In genomic region chr8:123806374-123806935, GRCm38 (mm10) we compare ENCODE assay signal across 8 mouse cellular contexts. TPM values are rescaled to one million over a fixed set of nuclear protein-coding genes. Genes with fewer than 3 reads are reported as not detected.
DNase-seq lines count a peak whose midpoint lies in the region; ATAC-seq lines count a peak whose summit lies in the region.

No protein-coding gene starts in this region.

- WGBS in kidney, embryonic 14.5 days = 3% methylated on average over 12 of the region's 12 CpGs
- WGBS in hindbrain, embryonic 13.5 days = under 1% methylated on average over 12 of the region's 12 CpGs
- WGBS in midbrain, embryonic 13.5 days = under 1% methylated on average over 12 of the region's 12 CpGs

- H3K27ac ChIP-seq in kidney, embryonic 14.5 days (ENCODE audit: low read depth, low read length) = no peak overlapping the region
- H3K27ac ChIP-seq in brown adipose tissue, adult 24 weeks (replicated peaks; ENCODE audit: low read depth, low read length) = 0 out of 2 replicates have a peak overlapping the region, but pooled peaks have one; percentile 35
- H3K27ac ChIP-seq in hindbrain, embryonic 13.5 days = peak overlapping the region; percentile 86
- peak overlapping the region; percentile 79 for H3K27ac ChIP-seq in midbrain, embryonic 13.5 days

- H3K27me3 ChIP-seq in kidney, embryonic 14.5 days (ENCODE audit: control insufficient read depth, insufficient read depth, low read length) = no peaks in the 10 kb centered on the region
- H3K27me3 ChIP-seq in hindbrain, embryonic 13.5 days = no peaks in the 10 kb centered on the region
- H3K27me3 ChIP-seq in midbrain, embryonic 13.5 days = no peaks in the 10 kb centered on the region

- H3K9me3 ChIP-seq in kidney, embryonic 14.5 days (ENCODE audit: control insufficient read depth, low read length) = no peaks in the 10 kb centered on the region
- H3K9me3 ChIP-seq in hindbrain, embryonic 13.5 days = no peaks in the 10 kb centered on the region
- no peaks in the 10 kb centered on the region for H3K9me3 ChIP-seq in midbrain, embryonic 13.5 days

- peaks cover 17% of the 10 kb centered on the region for H3K4me1 ChIP-seq in kidney, embryonic 14.5 days (ENCODE audit: control insufficient read depth, insufficient read depth, low read length)
- peaks cover 6% of the 10 kb centered on the region for H3K4me1 ChIP-seq in brown adipose tissue, adult 24 weeks (ENCODE audit: control insufficient read depth, insufficient read depth, insufficient read length, low read length)
- peaks cover 41% of the 10 kb centered on the region for H3K4me1 ChIP-seq in hindbrain, embryonic 13.5 days (replicated peaks)
- peaks cover 34% of the 10 kb centered on the region for H3K4me1 ChIP-seq in midbrain, embryonic 13.5 days (replicated peaks)

- H3K4me2 ChIP-seq in kidney, embryonic 14.5 days (replicated peaks; ENCODE audit: low read depth, low read length) = peak overlapping the region; percentile 71
- peak overlapping the region; percentile 86 for H3K4me2 ChIP-seq in hindbrain, embryonic 13.5 days
- H3K4me2 ChIP-seq in midbrain, embryonic 13.5 days (replicated peaks) = peak overlapping the region; percentile 83

- H3K9ac ChIP-seq in kidney, embryonic 14.5 days (ENCODE audit: low read depth, low read length) = peak overlapping the region; percentile 71
- H3K9ac ChIP-seq in hindbrain, embryonic 13.5 days = peak overlapping the region; percentile 89
- H3K9ac ChIP-seq in midbrain, embryonic 13.5 days (replicated peaks) = peak overlapping the region; percentile 80

- no peak for ATAC-seq in kidney, embryonic 14.5 days (ENCODE audit: low FRiP score, low TSS enrichment)
- no peak for ATAC-seq in hindbrain, embryonic 13.5 days (ENCODE audit: low FRiP score)
- ATAC-seq in midbrain, embryonic 13.5 days = peak; percentile 46; the same call in 1 of the 2 replicates

- no peaks in the 10 kb centered on the region for H3K36me3 ChIP-seq in kidney, embryonic 14.5 days (ENCODE audit: control insufficient read depth, insufficient read depth, low read length)
- H3K36me3 ChIP-seq in hindbrain, embryonic 13.5 days = no peaks in the 10 kb centered on the region; the same call in 1 of the 2 replicates
- no peaks in the 10 kb centered on the region for H3K36me3 ChIP-seq in midbrain, embryonic 13.5 days

- no peak for DNase-seq in kidney, adult 8-10 months
- no peak for DNase-seq in frontal cortex, adult 2 months (ENCODE audit: extremely low spot score in 1 of 2, low spot score in 1 of 2)
- DNase-seq in layer of hippocampus, postnatal 36 days = no peak
- no peak for DNase-seq in adrenal gland, adult 2 months

- H3K4me3 ChIP-seq in kidney, embryonic 14.5 days (ENCODE audit: low read length) = peak overlapping the region; percentile 57
- peak overlapping the region; percentile 92 for H3K4me3 ChIP-seq in brown adipose tissue, adult 24 weeks (ENCODE audit: insufficient read depth, low read depth, low read length)
- peak overlapping the region; percentile 81 for H3K4me3 ChIP-seq in hindbrain, embryonic 13.5 days
- H3K4me3 ChIP-seq in midbrain, embryonic 13.5 days (replicated peaks) = peak overlapping the region; percentile 63

RNA-seq across cellular contexts. Expression of gene Rab4a, which starts 0.7 kb away (rescaled TPM):
- polyA plus RNA-seq in kidney, embryonic 14.5 days (2014; fragmentation: Nextera tagmentation; extraction: Ambion mirVana) = 33.3 and 45.3 TPM in 2 replicates
- 3.0 and 3.9 TPM in 2 replicates for polyA plus RNA-seq in brown adipose tissue, adult 24 weeks (2012; ENCODE audit: insufficient read depth, insufficient read length, missing spikeins)
- polyA plus RNA-seq in hindbrain, embryonic 13.5 days (2015; fragmentation: Nextera tagmentation; extraction: Ambion mirVana) = 73.9 and 74.8 TPM in 2 replicates
- 64.0 and 65.7 TPM in 2 replicates for polyA plus RNA-seq in midbrain, embryonic 13.5 days (2015; fragmentation: Nextera tagmentation; extraction: Ambion mirVana)
- 67.3 and 73.3 TPM in 2 replicates for polyA plus RNA-seq in frontal cortex, adult 2 months (2012; rRNA removed)
- total RNA-seq in layer of hippocampus, postnatal 36 days (2021) = 10 to 100 TPM; 42.3 to 42.8 TPM
- 10 to 100 TPM; 19.2 to 26.7 TPM for total RNA-seq in adrenal gland, adult 2 months (2021)
- polyA plus RNA-seq in adrenal gland, adult 2 months (2012; rRNA removed) = 13.0 and 19.4 TPM in 2 replicates

RNA-seq across cellular contexts. Expression of gene Ccsap, which starts 53.6 kb away (rescaled TPM):
- polyA plus RNA-seq in kidney, embryonic 14.5 days (2014; fragmentation: Nextera tagmentation; extraction: Ambion mirVana) = 2.7 and 4.0 TPM in 2 replicates
- not detected in 2 replicates for polyA plus RNA-seq in brown adipose tissue, adult 24 weeks (2012; ENCODE audit: insufficient read depth, insufficient read length, missing spikeins)
- polyA plus RNA-seq in hindbrain, embryonic 13.5 days (2015; fragmentation: Nextera tagmentation; extraction: Ambion mirVana) = 4.0 and 4.1 TPM in 2 replicates
- 4.0 and 5.1 TPM in 2 replicates for polyA plus RNA-seq in midbrain, embryonic 13.5 days (2015; fragmentation: Nextera tagmentation; extraction: Ambion mirVana)
- 59.0 and 63.9 TPM in 2 replicates for polyA plus RNA-seq in frontal cortex, adult 2 months (2012; rRNA removed)
- total RNA-seq in layer of hippocampus, postnatal 36 days (2021) = 10 to 100 TPM; 56.1 to 56.4 TPM
- 1 to 10 TPM; 1.2 to 2.1 TPM for total RNA-seq in adrenal gland, adult 2 months (2021)
- 0.70 and 1.3 TPM in 2 replicates for polyA plus RNA-seq in adrenal gland, adult 2 months (2012; rRNA removed)
